ENCODE assay signal across 23 mouse cellular contexts in the genomic region with DNA sequence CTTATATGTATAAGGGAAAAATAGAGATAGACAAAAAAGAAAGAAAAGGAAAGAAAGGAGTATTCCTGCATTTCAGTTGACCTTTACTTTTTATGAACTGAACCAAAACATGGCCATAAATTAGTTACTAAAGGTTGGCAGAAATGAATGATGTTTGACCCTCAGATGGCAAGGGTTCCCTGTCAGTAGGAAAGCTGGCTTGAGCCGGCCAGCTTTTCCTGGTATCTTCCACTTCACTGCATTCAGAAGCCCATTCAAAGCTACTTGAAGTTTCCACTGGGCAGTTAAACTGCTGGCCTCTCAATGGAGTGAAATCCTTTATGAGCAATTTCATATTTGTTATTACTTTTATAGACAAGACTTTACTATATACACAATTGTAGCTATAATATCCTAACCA.
"Had no signal": no experiment of that assay in that cellular context is flagged by ENCODE, and none has a peak within 500 bp of the region (broad histone marks: within the 10 kb centered on the region; RNA-seq: fewer than 3 reads in every experiment).

No protein-coding gene starts in this region.

- H3K36me3 ChIP-seq: intestine, embryonic 15.5 days; limb, embryonic 12.5 days; limb, embryonic 15.5 days; midbrain, embryonic 12.5 days; midbrain, embryonic 15.5 days; neural tube, embryonic 12.5 days; neural tube, embryonic 15.5 days had no signal

- H3K4me3 ChIP-seq: intestine, embryonic 15.5 days; left cerebral cortex, adult 2 months; limb, embryonic 12.5 days; limb, embryonic 15.5 days; midbrain, embryonic 12.5 days; midbrain, embryonic 15.5 days; neural tube, embryonic 12.5 days; neural tube, embryonic 15.5 days had no signal

- DNase-seq: layer of hippocampus, postnatal 36 days; liver, postnatal 0 days; lung, embryonic 14.5 days; right cerebral cortex, adult 18-20 months; right cerebral cortex, postnatal 14 days; right cerebral cortex, postnatal 4 days; thymus, adult 2 months; thymus, postnatal 14 days; thymus, postnatal 4 days had no signal

- H3K4me2 ChIP-seq: intestine, embryonic 15.5 days; limb, embryonic 12.5 days; limb, embryonic 15.5 days; liver, embryonic 11.5 days; lung, embryonic 14.5 days; midbrain, embryonic 12.5 days; midbrain, embryonic 15.5 days; neural tube, embryonic 12.5 days; neural tube, embryonic 15.5 days had no signal

- H3K9me3 ChIP-seq: intestine, embryonic 15.5 days; limb, embryonic 12.5 days; limb, embryonic 15.5 days; midbrain, embryonic 12.5 days; midbrain, embryonic 15.5 days; neural tube, embryonic 12.5 days; neural tube, embryonic 15.5 days had no signal

- H3K27me3 ChIP-seq: intestine, embryonic 15.5 days; limb, embryonic 15.5 days; midbrain, embryonic 15.5 days; neural tube, embryonic 12.5 days had no signal

- H3K27ac ChIP-seq: intestine, embryonic 15.5 days; kidney, postnatal 0 days; left cerebral cortex, adult 2 months; limb, embryonic 12.5 days; limb, embryonic 15.5 days; liver, embryonic 14.5 days; macrophage; midbrain, embryonic 12.5 days; midbrain, embryonic 15.5 days; neural tube, embryonic 12.5 days; neural tube, embryonic 15.5 days; stomach, postnatal 0 days had no signal

- H3K4me1 ChIP-seq: intestine, embryonic 15.5 days; limb, embryonic 12.5 days; limb, embryonic 15.5 days; midbrain, embryonic 12.5 days; midbrain, embryonic 15.5 days; neural tube, embryonic 12.5 days; neural tube, embryonic 15.5 days had no signal

- ATAC-seq: intestine, embryonic 15.5 days; liver, postnatal 0 days; lung, postnatal 0 days; midbrain, embryonic 15.5 days had no signal

- H3K9ac ChIP-seq: intestine, embryonic 15.5 days; limb, embryonic 12.5 days; limb, embryonic 15.5 days; liver, embryonic 14.5 days; liver, postnatal 0 days; lung, embryonic 14.5 days; midbrain, embryonic 12.5 days; midbrain, embryonic 15.5 days; neural tube, embryonic 12.5 days; neural tube, embryonic 15.5 days had no signal
